Mouse (Mus musculus) frontal cortex, adult 2 months (tissue): ENCODE measurements at regions not wholly inside any gene's neighbourhood (a gene's known extent, or its start where the extent isn't known, plus 50 kb on each side); places are given as distances from the start of the nearest gene placed in this dataset.
"Not testable (repeated sequence)": the region's sequence is repeated elsewhere in the genome, so short reads cannot be mapped to it uniquely, and the experiment has no call there.

Experiments used
- DNase-seq, 2 experiments: peaks; one replicate each; pipeline ENCODE4 v3.0.0; 2022; ENCODE audit warnings: low spot score in 1 of 2; ENCODE audit errors: extremely low spot score in 1 of 2

- no peak for DNase-seq
Observed at GRCm38 (mm10) chr12:77841844-77842415, 352.1 kb upstream of the Gm6657 start.

- no peak for DNase-seq
Observed at GRCm38 (mm10) chr12:77852595-77853577, 341.2 kb upstream of the Gm6657 start.

GRCm38 (mm10) chr12:77854281-77855075 lies 339.6 kb upstream of the Gm6657 start:
- no peak for DNase-seq

GRCm38 (mm10) chr12:77855796-77856195 lies 338.2 kb upstream of the Gm6657 start:
- DNase-seq = no peak

- DNase-seq = no peak
Observed at GRCm38 (mm10) chr12:77857281-77857680, 336.8 kb upstream of the Gm6657 start.

GRCm38 (mm10) chr12:77860769-77861557 lies 333.1 kb upstream of the Gm6657 start:
- DNase-seq = no peak

GRCm38 (mm10) chr12:77867947-77868495 lies 326.0 kb upstream of the Gm6657 start:
- no peak for DNase-seq

- DNase-seq = peak in 1 of 2 experiments; percentile 13
Observed at GRCm38 (mm10) chr12:77869296-77869695, 324.7 kb upstream of the Gm6657 start.

- no peak for DNase-seq
Observed at GRCm38 (mm10) chr12:77887335-77887734, 306.7 kb upstream of the Gm6657 start.

- no peak for DNase-seq
Observed at GRCm38 (mm10) chr12:77891452-77891851, 302.6 kb upstream of the Gm6657 start.

- DNase-seq = no peak
Observed at GRCm38 (mm10) chr12:77894238-77894637, 299.8 kb upstream of the Gm6657 start.

GRCm38 (mm10) chr12:77895508-77895907 lies 298.5 kb upstream of the Gm6657 start:
- DNase-seq = no peak

GRCm38 (mm10) chr12:77898974-77899373 lies 295.1 kb upstream of the Gm6657 start:
- DNase-seq = not testable (repeated sequence)

GRCm38 (mm10) chr12:77901254-77901653 lies 292.8 kb upstream of the Gm6657 start:
- no peak for DNase-seq

GRCm38 (mm10) chr12:77912863-77913554 lies 281.0 kb upstream of the Gm6657 start:
- no peak for DNase-seq

GRCm38 (mm10) chr12:77928729-77929128 lies 265.3 kb upstream of the Gm6657 start:
- DNase-seq = no peak

GRCm38 (mm10) chr12:77929571-77929970 lies 264.5 kb upstream of the Gm6657 start:
- DNase-seq = no peak

- no peak for DNase-seq
Observed at GRCm38 (mm10) chr12:77943960-77944359, 250.1 kb upstream of the Gm6657 start.

- peak in 1 of 2 experiments; percentile 42 for DNase-seq
Observed at GRCm38 (mm10) chr12:77949474-77950017, 244.5 kb upstream of the Gm6657 start.
